Mouse (Mus musculus) urinary bladder, postnatal 25 days (tissue): Measurements from ENCODE around the gene Pmis2.

Experiments used
- DNase-seq: peaks from one replicate; pipeline ENCODE4 v3.0.0; 2022; ENCODE audit warnings: low spot score

Pmis2 gene

GRCm38 (mm10) chr7:30633762-30634412 is 37.5 kb downstream of the Pmis2 start:
- DNase-seq, result no peak

DNA sequence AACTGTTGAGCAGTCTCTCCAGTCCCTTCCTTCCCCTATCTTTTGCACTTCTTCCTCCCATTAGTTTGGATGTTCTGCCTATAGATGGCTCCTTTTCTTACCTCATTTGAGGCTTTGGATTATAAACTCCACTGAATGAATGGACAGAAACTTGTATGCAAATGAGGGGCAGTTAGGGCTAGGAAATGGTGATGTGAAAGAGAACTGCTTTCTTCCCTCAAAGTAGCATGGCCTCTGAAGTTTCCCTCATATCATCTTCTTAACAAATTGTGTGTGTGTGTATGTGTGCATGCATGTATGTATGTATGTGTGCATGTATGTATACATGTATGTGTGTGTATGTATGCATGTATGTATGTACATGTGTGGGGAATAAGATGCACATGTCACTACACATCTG is 42.4 kb downstream of the Pmis2 start:
- DNase-seq, result no peak

- no peak for DNase-seq
Measured at GRCm38 (mm10) chr7:30626647-30627046, 44.8 kb downstream of the Pmis2 start.

GRCm38 (mm10) chr7:30625530-30626384 is 45.6 kb downstream of the Pmis2 start, which contains the start of gene Cox6b1:
Gene Cox6b1, minus strand, starts transcription at chr7:30626151.
- DNase-seq, result peak; percentile 80
